Mouse (Mus musculus) myocyte (in vitro differentiated cells): ENCODE results near the gene Dennd1a. TPM values are rescaled to one million over a fixed set of nuclear protein-coding genes. Genes with fewer than 3 reads are reported as not detected.
"Not testable (repeated sequence)": the region's sequence is repeated elsewhere in the genome, so short reads cannot be mapped to it uniquely, and the experiment has no call there.

Source experiments
- H3K27me3 ChIP-seq: one replicate; pipeline ENCODE4 v1.6.1; 2011; ENCODE audit not compliant: control insufficient read depth, insufficient read depth, insufficient read length
- H3K36me3 ChIP-seq: one replicate; pipeline ENCODE4 v1.6.1; 2011; ENCODE audit not compliant: control insufficient read depth, insufficient read depth
- H3K4me2 ChIP-seq: one replicate; pipeline ENCODE4 v1.6.1; 2011; ENCODE audit warnings: low read depth, control low read depth
- H3K4me3 ChIP-seq: one replicate; pipeline ENCODE4 v1.5.1; 2011; ENCODE audit warnings: mild to moderate bottlenecking, control low read depth, moderate library complexity
- H3K79me2 ChIP-seq: one replicate; pipeline ENCODE4 v1.6.1; 2011; ENCODE audit not compliant: control insufficient read depth, insufficient read depth
- H3ac ChIP-seq: one replicate; pipeline ENCODE4 v1.6.1; 2011; ENCODE audit not compliant: control insufficient read depth, insufficient read length
- CEBPB ChIP-seq: IDR thresholded peaks from 2 replicates; pipeline ENCODE4 v1.6.1; 2011; ENCODE audit warnings: mild to moderate bottlenecking, moderate library complexity; ENCODE audit not compliant: poor library complexity, insufficient read depth, severe bottlenecking
- E2F4 ChIP-seq: IDR thresholded peaks from one replicate; pipeline ENCODE4 v1.6.1; 2011; ENCODE audit warnings: mild to moderate bottlenecking, control low read depth, moderate library complexity; ENCODE audit not compliant: insufficient read depth
- MAX ChIP-seq: IDR thresholded peaks from one replicate; pipeline ENCODE4 v1.6.1; 2011; ENCODE audit warnings: low read depth, mild to moderate bottlenecking, control low read depth
- MYOD1 ChIP-seq, 3 experiments: IDR thresholded peaks; one replicate each; pipeline ENCODE4 v1.6.1; 2011; ENCODE audit warnings: control low read depth in 2 of 3, low read depth in 2 of 3, mild to moderate bottlenecking in 2 of 3, moderate library complexity in 1 of 3; ENCODE audit not compliant: insufficient read length in 2 of 3, control insufficient read depth in 1 of 3
- MYOG ChIP-seq, 3 experiments: IDR thresholded peaks; one replicate each; pipeline ENCODE4 v1.6.1; 2011; ENCODE audit warnings: control low read depth in 2 of 3, low read depth in 2 of 3, mild to moderate bottlenecking in 2 of 3; ENCODE audit not compliant: insufficient read length in 2 of 3, control insufficient read depth in 1 of 3, insufficient read depth in 1 of 3
- POLR2A ChIP-seq: IDR thresholded peaks from one replicate; pipeline ENCODE4 v1.6.1; 2011; ENCODE audit warnings: low read depth, mild to moderate bottlenecking, control low read depth, moderate library complexity; ENCODE audit not compliant: insufficient read length
- POLR2AphosphoS2 ChIP-seq: IDR thresholded peaks from one replicate; pipeline ENCODE4 v1.6.1; 2011; ENCODE audit warnings: low read depth, control low read depth; ENCODE audit not compliant: insufficient read length
- REST ChIP-seq: IDR thresholded peaks from one replicate; pipeline ENCODE4 v1.6.1; 2011; ENCODE audit warnings: mild to moderate bottlenecking, control low read depth, moderate library complexity; ENCODE audit not compliant: insufficient read depth, insufficient read length
- SRF ChIP-seq: IDR thresholded peaks from one replicate; pipeline ENCODE4 v1.6.1; 2011; ENCODE audit warnings: low read depth; ENCODE audit not compliant: control insufficient read depth, insufficient read length
- TCF12 ChIP-seq: IDR thresholded peaks from one replicate; pipeline ENCODE4 v1.6.1; 2011; ENCODE audit warnings: mild to moderate bottlenecking, control low read depth; ENCODE audit not compliant: poor library complexity, insufficient read depth, severe bottlenecking
- TCF3 ChIP-seq: IDR thresholded peaks from one replicate; pipeline ENCODE4 v1.6.1; 2011; ENCODE audit warnings: low read depth, control low read depth; ENCODE audit not compliant: insufficient read length
- USF1 ChIP-seq: IDR thresholded peaks from one replicate; pipeline ENCODE4 v1.6.1; 2011; ENCODE audit warnings: low read depth, mild to moderate bottlenecking, control low read depth, moderate library complexity
- polyA plus RNA-seq: library from polyadenylated mRNA; unstranded; fragments of >200 nt; fragmentation: generic; extraction: Trizol; gene quantifications from one replicate; pipeline ENCODE4 v1.2.1, GENCODE M21; 2012; ENCODE audit warnings: missing spikeins

Dennd1a gene
- polyA plus RNA-seq, 1 experiment: 11.3 TPM

DNA sequence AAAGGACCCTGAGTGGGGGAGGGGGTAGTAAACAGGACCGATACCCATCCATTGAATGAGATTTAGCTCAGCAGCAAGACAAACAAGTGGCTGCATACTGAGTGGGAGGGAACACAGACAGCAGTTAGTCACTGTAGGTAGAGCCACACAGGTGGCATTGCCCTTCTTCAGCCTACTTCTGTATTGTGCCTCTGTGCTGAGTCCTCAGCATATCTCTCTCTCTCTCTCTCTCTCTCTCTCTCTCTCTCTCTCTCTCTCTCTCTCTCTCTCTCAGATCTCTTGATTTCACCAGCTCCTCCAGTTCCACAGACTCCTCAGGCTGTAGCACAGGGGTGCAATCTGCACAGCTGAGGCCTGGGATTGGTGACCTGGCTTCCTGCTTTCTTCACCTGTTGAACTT is 347.2 kb downstream of the Dennd1a start:
- no peak overlapping the region for H3K4me3 ChIP-seq
- no peaks in the 10 kb centered on the region for H3K27me3 ChIP-seq
- H3K36me3 ChIP-seq: peaks cover 6% of the 10 kb centered on the region
- TF ChIP-seq MAX: no peak
- no peak for TF ChIP-seq SRF
- TF ChIP-seq USF1: no peak
- no peak for TF ChIP-seq TCF12
- TF ChIP-seq E2F4: no peak
- TF ChIP-seq CEBPB: no peak
- no peak for TF ChIP-seq MYOG (IDR thresholded peaks at IDR 0.05; ENCODE audit: control insufficient read depth in 1 of 3, insufficient read depth in 1 of 3, insufficient read length in 2 of 3, low read depth in 2 of 3)
- no peak for TF ChIP-seq REST
- TF ChIP-seq POLR2A: no peak
- TF ChIP-seq TCF3: no peak
- TF ChIP-seq POLR2AphosphoS2: no peak
- no peak for TF ChIP-seq MYOD1 (IDR thresholded peaks at IDR 0.05; ENCODE audit: control insufficient read depth in 1 of 3, insufficient read length in 2 of 3, low read depth in 2 of 3)
- no peak overlapping the region for H3ac ChIP-seq
- no peak overlapping the region for H3K4me2 ChIP-seq
- no peaks in the 10 kb centered on the region for H3K79me2 ChIP-seq

DNA sequence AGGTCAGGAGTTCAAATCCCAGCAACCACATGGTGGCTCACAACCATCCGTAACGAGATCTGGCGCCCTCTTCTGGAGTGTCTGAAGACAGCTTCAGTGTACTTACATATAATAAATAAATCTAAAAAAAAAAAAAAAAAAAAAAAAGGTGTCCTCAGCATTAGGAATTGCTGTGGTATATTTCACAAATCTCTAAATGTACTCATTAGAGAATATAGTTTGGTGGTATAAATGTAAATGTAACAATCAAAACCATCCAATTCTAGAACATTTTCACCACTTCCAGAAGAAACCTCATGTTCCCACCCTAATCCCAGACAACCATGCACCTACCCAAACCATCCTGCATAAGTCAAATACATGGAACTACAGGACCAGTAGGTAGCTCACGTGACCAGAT is 350.3 kb downstream of the Dennd1a start:
- not testable (repeated sequence) for H3K4me2 ChIP-seq, H3K27me3 ChIP-seq, H3ac ChIP-seq, H3K36me3 ChIP-seq, H3K4me3 ChIP-seq, H3K79me2 ChIP-seq

DNA sequence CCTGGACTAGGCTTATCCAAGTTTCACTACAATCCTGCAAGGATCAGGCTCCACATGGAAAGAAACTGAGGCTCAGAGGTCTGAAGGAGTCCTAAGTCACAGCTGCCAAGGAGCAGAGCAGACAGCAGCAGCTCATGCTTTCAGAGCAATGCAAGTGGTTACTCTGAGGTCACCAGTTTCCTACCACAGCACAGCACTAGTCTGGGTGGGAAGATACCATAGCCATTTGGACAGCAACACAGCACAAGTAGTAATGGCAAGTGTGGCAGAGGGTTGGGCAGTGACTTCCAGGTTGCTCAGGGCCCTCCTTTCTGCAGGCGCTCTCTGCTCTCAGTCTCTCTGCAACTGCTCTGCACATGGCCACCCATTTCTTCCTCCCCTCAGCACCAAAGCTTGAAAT is 354.9 kb downstream of the Dennd1a start:
- Histone ChIP-seq H3K4me3 (no peak overlapping the region), H3K36me3 (peaks cover 6% of the 10 kb centered on the region), H3K27me3 (no peaks in the 10 kb centered on the region), H3ac (no peak overlapping the region), H3K4me2 (no peak overlapping the region), H3K79me2 (no peaks in the 10 kb centered on the region)
- TF ChIP-seq TCF3 (no peak), USF1 (no peak), REST (no peak), POLR2AphosphoS2 (no peak), POLR2A (no peak), CEBPB (no peak)

DNA sequence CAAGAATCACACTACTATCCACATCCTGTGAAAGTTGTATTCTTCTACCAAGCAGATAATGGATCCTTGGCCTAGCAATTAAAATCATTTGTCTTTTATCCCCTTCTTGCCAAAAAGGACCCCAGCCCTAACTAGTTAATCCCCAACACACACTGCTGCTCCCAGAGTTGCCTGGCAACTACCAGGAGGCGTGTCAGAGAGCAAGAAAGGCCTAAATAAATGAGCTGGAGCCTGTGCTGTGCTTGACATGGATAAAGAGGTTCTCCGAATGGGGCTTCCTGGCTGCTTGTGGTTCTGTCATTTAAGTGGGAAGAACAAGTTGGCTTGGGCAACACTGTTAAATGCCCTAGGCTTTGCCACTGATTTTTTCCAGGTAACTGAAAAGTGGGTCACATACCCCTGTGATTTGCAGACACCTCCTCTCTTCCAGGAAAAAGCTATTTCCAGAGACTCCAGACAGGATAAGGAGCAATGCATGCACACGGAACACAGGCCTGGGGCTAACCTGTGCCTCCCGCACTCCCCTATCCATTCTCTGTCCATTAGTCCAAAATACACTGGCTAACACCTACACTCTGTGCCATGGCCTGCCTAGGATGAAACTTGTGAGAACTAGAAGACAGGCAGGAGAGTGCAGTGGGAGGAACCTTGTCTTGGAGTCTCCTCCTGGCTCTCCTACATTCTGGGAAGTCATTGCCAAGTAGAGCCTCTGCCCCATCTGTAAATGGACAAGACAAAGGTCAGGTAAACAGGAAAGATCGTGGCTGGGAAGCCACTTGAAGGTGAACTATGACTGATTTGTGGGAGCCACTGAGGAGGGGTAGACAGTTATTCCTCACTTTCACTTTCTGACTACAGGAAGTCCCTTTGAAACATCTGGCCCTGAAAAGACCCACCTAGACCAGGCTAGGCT is 355.9 kb downstream of the Dennd1a start:
- TF ChIP-seq E2F4: no peak
- TF ChIP-seq TCF3: no peak
- no peak for TF ChIP-seq POLR2AphosphoS2
- Histone ChIP-seq H3K79me2 (no peaks in the 10 kb centered on the region), H3K4me3 (no peak overlapping the region), H3K27me3 (no peaks in the 10 kb centered on the region), H3K4me2 (no peak overlapping the region), H3ac (no peak overlapping the region), H3K36me3 (peaks cover 6% of the 10 kb centered on the region)

DNA sequence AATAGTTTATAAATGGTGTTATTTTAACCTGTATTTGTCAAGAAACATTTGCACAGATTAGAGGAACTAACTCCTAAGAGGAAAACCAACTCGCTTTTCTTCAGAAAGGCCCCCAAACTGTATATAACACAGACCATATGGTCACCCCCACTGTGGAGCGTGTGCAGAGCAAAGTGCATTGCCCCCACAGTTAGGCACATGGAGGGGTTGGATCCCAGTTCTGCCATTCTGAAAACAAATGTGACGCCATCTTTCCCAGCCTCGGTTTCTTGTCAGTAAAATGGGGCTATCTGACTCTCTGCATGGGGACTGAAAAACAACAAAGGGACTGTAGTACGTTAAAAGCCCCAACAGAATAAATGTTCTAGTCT is 361.1 kb downstream of the Dennd1a start:
- TF ChIP-seq TCF12: no peak
- no peak for TF ChIP-seq MYOG (IDR thresholded peaks at IDR 0.05; ENCODE audit: control insufficient read depth in 1 of 3, insufficient read depth in 1 of 3, insufficient read length in 2 of 3, low read depth in 2 of 3)
- no peak for TF ChIP-seq POLR2AphosphoS2
- no peak for TF ChIP-seq USF1
- no peak for TF ChIP-seq REST
- TF ChIP-seq CEBPB: no peak
- Histone ChIP-seq H3K4me2 (no peak overlapping the region), H3K27me3 (no peaks in the 10 kb centered on the region)

More for the DNA sequence above, 361.1 kb downstream of the Dennd1a start:
- Histone ChIP-seq H3ac (no peak overlapping the region), H3K79me2 (no peaks in the 10 kb centered on the region), H3K4me3 (no peak overlapping the region), H3K36me3 (no peaks in the 10 kb centered on the region)
